Mouse (Mus musculus): ENCODE data around the gene Dusp3.

Gene Dusp3

DNA sequence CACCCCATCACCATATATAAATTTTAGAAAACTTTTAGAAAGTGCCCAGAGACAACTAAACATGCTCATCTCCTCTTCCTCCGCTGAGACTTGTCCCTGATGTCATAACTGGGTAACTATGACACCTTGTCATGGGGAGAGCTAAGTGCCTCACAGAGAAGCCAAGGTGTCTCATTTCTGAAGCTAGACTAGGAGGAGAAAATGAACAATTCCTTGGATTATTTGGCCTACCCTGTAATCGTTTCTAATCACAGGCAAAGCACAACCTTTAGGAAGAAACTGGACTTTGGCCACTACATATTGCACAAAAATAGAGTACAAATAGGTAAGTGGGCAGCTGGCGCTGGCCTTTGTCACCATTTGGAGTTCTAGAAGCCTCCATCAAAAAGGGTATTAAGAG is at the start of gene Dusp3:
Dusp3 (minus strand) TSS at position 101 of the 400 bp plus-strand sequence.
- no peak for DNase-seq (ENCODE audit: low spot score in 2 of 2)

DNA sequence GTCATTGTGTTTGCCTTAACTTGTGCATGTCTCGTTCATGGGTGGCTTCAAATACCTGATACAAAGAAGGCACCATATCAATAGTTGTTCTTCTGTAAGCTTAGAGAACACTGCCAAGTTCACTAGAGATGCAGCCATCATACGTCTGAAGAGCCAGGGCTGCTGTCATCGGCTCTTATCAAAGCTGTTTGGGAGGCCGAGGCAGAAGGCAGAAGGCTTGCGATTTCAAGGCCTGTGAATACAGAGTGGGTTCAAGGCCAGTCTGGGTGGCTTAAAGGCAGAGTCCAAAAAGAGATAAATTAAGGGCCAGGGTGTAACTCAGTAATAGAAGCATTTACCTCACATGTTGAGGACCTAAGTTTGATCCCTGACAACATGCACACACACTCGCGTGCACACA is 49.5 kb upstream of the Dusp3 start:
- no peak for DNase-seq (ENCODE audit: low spot score in 2 of 2)

DNA sequence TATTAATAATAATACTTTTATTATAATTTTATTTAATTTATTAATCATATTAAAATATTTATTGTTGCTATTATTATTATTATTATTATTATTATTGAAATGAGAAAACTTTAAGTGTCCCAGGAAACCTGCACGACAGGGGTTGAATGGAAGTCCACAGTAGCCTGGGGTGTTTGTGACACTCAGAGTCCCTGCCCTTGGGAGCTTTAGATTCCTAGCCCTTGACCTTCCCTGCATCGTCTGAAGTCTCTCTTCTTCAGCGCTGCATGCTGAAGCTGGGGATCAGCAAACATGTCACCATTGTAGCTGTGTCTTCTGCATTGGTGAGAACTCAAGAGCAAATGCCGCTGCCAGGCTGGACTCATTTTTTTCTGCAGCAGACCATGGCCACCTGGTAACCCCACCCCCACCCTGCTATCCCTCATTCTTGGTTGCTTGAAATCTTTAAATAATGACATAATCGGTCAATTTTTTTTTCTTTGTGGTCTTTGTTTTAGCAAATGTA is 48.7 kb upstream of the Dusp3 start:
- no peak for DNase-seq (ENCODE audit: low spot score in 2 of 2)

DNA sequence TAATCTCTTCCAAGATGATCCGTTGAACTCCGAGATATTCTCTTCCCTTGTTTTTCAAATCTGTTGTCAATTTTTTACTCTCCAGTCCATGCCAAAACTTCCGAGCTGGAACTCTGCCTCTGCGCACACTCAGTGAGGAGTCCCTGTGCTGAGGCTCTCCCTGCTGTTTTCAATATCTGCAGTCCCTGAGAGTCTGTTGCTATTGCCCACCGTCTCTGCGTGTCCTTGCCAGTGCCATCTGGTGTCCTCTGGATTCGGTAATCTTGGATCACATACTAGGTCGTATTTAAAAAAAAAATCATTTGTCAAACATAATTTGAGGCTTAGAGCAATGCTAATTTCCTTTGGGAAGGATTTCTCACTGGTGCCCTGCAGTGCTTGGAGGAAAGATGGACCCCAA is 48.1 kb upstream of the Dusp3 start:
- DNase-seq (ENCODE audit: low spot score in 2 of 2) = peak in 1 of 2 experiments; percentile 59

DNA sequence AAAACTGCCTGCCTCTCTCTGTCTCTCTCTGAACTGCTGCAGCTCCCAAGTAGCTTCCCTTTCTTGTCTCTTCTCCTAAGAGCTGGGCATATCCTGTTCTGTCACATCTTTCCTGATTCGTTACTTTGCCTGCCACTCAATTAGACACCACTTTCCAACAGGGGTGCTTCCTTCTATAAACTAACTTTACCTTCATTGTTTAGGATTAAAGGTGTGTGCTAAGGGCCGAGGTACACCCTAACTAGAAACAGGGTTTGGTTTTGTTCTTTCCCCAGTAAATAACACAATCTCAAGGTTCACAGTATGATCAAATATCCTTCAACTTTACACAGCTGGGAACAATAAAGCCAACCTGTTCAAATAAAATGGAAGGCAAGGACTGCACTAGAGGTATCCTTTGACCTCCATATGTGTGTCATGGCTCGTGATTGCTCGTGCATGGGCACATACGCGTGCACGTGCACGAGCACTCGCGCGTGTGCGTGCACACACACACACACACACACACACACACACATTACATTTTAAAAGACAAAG is 46.3 kb upstream of the Dusp3 start:
- DNase-seq (ENCODE audit: low spot score in 2 of 2) = no peak

DNA sequence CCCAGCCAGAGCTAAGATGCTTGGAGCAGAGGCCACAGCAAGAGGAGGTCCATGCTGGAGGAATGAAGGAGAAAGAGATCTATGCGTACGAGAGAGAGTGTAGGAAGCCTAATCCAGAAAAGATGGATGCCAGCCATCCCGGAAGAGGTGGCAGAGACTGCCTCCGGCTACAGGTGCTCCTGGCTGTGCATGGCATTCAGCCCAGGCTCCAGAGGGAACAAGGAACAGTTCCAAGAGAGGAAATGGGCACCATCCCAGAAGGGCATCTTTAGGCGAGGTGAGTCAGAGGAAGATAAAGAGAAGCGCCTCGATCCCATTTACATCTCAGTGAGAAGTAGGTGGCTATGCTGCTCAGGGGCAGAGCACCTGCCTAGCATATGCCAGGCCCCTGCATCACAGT is 44.3 kb upstream of the Dusp3 start:
- DNase-seq (ENCODE audit: low spot score in 2 of 2) = no peak

DNA sequence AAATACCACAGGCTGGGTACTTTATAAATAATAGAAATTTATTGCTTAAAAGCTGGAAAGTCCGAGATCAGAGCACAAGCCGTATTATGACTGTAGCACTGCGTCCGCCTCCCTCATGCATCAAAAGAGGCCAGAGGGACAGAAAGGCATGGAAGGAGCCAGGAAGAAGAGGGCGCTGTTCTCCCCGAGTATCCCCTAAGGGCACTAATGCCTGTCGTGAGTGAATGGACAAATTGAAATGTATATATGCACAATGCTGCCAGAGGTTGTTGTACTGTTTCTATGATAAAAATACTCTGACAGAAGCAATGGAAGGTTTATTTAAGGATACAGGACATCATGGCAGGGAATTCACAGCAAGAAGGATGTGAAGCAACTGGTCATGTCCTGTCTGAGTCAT is 43.2 kb upstream of the Dusp3 start:
- DNase-seq (ENCODE audit: low spot score in 2 of 2) = no peak

DNA sequence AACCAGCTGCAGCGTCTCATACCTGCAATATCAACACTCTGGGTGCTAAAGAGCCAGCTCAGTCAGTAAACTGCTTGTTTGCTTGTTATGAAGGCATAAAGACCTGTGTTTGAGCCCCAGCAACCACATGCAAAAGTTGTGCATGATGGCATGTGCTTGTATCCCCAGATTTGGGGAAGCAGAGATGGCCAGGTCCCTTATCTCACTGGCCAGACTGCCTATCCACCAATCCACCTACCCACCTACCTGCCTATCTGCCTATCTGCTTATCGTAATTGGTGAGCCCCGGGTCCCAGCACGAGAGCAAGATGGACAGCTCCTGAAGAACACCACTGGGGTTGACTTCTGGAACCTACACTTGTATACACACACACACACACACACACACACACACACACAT is 42.5 kb upstream of the Dusp3 start:
- DNase-seq (ENCODE audit: low spot score in 2 of 2) = no peak

DNA sequence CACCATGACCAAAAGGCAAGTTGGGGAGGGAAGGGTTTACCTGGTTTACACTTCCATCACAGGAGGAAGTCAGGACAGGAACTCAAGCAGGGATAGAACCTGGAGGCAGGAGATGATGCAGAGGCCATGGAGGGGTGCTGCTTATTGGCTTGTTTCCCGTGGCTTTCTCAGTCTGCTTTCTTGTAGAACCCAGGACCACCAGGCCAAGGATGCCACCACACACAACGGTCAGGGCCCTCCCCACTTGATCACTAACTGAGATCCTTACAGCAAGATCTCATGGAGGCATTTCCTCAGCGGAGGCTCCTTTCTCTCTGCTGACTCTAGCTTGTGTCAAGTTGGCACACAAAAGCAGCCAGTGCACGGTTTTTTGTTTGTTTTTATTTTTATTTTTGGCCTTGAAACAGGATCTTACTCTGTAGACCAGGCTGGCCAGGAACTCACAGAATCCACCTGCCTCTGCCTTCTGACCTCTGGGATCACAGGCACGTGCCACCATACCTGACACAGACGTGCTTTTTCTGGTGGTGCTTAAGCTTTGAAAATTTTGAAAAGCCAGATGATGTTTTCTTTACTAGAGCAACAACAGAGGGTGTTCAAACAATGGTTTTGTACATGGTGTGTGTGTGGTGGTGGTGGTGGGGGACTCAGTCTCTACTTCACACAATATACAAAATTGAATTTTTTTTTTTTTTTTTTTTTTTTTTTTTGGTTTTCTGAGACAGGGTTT is 41.4 kb upstream of the Dusp3 start, which contains the start of gene Mpp3:
Mpp3 (minus strand) TSS at position 375 of the 730 bp plus-strand sequence.
- DNase-seq (ENCODE audit: low spot score in 2 of 2) = no peak

DNA sequence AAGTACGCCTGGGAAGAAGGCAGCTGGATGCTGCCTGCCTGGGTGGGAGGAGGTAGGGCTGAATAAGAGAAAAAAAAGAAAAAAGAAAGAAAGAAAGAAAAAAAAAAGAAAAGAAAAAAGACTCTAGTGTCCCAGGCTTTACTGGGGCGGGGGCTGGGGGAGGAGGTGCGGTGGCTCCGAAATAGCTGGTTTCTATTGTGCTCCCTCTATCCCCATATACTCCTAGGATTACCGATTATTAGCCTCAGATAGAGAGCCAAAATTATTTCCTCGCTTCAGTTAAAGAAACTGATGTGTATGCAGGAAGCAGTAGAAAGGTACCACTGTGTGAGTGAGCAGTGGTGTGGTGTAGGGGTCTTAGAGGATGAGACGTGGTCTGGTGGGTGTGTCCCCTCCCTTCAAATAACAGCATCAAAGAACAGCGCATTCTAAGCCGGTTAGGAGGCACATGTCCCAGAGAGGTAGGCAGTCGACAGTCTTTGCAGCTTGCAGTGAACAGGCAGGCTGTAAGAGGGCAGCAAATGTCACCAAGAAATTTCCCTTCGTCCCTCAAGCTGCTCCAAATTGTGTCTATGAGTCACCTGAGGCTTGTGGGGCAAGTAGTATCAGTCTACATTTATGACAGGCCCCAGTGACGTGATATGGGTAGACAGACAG is 40.7 kb upstream of the Dusp3 start:
- no peak for DNase-seq (ENCODE audit: low spot score in 2 of 2)

DNA sequence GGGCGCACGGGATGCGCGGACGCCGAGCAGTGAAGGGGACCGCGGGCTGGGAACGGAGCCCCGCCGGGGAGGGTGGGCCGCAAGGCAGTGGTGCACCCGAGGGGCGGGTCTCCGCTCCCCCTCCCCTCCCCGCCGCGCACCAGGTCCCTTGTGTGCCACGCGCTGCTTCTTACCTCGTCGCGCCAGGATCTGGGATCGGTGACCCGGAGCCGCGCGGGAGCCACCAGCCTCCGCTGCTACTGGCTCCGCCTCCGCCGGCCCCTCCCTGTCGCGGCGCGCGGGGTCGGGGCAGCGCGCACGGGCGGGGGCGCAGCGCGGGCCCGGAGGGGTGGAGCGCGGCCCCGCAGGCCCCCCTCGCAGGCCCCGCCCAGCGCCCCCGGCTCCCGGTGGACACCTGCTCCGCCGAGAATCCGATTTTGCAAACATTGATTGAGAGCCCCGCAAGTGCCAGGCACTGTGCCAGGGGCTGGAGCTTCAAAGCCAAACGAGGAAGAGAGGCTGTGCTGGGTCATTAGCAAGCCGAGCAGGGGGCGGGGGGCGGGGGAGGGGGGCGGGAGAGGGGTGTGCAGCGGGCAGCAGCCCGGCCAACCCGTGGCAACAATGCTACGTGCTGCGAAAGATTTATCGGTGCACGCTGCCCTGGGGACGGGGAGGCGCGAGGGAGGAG is 40.0 kb upstream of the Dusp3 start:
- peak; percentile 79 to 80 for DNase-seq (ENCODE audit: low spot score in 2 of 2)

DNA sequence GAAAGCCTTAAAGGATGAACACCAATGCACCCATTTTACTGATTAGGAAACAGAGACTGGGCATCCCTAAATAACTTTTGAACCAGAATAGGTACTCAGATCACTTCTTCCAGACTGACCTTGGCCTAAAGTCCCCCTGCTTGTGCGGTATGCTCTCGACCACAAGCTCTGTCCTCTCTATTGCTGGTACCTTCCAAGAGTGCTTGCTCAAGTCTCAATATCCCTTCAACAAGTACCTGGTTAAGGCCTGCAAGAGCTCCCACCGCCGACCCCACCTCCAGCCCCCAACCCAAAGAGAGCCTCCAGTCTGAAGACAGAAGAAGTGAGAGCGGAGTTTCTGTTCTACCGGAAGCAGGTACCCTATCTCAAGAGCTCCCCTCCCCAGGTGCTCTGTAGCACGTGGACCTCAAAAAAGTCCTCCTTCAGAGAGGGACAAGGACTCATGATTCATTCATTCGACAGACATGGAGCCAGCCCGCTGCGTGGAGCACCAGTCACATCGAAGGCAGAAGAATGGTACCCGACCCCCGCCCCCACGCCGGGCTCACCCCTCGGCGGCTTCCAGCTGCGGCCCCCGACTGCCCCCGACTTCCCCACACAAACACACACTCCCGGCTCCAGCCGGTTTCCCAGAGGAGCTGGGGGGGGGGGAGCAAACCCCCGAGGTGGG is 39.3 kb upstream of the Dusp3 start:
- DNase-seq (ENCODE audit: low spot score in 2 of 2) = peak; percentile 50 to 62

DNA sequence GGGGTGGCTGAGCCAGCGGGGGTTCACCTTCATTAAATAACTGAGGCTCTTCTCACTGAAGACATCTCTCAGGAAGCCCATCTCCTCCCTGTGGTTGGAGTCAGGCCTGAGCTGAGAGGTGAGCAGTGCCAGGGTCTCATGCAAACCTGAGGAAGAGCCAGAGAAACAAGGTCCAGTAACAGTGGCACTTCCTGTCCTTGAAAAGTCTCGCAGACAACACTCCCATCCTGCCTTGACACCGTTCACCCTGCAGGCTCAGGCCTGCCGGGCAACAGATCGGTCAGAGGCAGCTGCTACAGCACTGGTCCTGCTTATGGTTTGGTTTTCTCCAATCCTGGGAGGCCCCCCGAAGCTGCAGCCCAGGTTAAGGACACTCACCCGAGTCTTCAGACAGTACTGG is 38.5 kb upstream of the Dusp3 start:
- no peak for DNase-seq (ENCODE audit: low spot score in 2 of 2)

DNA sequence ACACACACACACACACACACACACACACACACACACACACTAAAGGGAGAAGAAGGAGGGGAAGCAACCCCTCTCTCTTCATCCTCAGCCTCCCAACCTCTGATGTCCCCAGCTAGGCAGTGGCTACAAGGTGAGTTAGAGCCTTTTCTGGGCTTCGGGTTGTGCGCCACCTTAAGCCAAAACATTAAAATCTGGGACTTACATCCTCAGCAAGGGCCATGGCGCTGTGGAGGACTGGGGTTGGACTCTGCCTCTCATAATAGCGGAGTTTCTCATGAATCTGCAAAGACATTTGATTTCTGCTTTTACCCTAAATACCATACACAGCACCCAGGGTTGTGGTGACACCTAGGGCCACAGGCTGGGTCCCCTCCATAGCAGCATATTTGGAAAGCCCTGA is 38.1 kb upstream of the Dusp3 start:
- DNase-seq (ENCODE audit: low spot score in 2 of 2) = no peak

DNA sequence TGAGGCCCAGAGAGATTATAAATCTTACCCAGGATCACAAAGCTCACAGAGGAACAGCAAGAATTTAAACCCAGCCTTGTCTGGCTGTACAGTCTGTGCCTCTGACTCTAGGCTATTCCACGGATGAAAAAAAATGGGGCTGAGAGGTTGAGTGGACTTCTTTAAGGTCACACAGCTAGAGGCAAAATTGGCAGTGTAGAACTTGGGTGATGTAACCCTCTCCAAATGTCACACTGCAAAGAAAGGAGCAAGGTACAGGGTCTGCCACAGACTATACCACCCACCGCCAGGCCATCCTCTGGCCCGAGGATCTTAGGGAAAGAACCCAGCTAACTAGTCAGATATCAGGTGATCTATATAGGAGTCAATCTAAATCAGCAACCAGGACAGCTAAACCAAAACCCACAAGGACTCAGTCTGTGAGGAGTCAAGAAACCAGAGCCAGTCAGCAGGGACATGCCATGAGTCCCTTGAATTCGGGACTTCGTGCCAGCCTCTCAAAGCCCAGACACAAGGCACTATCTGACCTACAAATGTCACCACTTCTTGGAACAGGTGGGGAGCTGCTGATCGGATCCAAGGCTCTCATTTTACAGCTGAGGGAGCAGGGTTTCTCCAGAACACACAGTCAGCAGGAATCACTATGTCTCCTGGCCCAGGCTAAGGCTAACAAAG is 37.4 kb upstream of the Dusp3 start:
- DNase-seq (ENCODE audit: low spot score in 2 of 2) = no peak

DNA sequence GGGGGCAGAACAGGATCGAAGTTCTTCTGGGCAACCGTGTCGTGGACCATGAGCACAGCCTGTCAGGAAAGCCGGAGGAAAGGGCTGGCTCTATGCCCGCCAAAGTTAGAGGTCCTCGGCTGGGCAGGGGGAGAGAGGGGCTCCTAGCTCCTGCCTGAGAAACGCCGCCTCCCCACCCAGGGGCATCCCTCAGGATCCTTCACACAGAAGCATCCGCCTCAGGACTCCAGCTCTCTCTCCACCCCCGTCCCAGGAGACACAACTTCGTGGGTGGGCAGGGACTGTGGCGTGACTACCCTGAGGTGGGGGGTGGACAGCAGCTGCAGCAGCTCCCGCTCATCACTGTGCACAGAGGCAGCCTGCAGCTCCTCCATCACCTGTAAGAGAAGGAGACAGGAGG is 36.6 kb upstream of the Dusp3 start:
- no peak for DNase-seq (ENCODE audit: low spot score in 2 of 2)

DNA sequence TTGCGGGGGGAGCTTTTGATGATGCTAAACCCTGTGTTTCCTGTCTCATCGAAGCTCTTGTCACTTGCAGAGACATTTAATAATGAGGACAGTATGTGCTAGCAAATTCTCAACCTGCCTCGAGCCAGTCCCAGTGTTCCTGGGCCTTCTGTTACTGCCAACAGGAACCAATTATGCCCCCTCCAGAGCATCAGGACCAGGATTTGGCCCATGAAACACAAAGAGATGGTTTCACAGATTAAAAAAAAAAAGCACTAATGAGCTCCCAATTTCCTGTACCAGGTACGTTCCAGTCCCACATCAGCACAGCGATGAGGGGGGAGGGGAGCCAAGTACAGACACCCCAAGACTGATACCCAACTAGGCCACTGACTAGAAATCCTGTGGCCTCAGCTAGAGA is 34.4 kb upstream of the Dusp3 start:
- DNase-seq (ENCODE audit: low spot score in 2 of 2) = no peak

DNA sequence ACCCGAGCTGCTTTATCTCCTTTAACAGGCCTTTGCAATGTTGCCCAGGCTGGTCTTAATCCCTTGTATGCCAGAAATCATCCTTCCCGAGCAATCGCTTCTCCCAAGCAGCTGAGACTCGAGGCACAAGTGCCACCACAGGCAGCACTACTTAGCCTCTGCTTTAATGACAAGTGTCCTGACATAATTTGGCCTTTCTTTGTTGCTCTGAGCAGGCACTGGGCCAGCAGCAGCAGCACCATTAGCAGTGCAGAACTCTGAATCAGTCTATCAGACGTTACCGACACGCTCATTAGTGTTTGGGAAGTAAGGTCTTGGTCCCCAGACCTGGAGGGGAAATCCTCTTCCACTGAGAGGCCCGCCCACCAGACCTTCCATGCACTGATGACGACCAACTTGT is 32.9 kb upstream of the Dusp3 start:
- DNase-seq (ENCODE audit: low spot score in 2 of 2) = no peak

DNA sequence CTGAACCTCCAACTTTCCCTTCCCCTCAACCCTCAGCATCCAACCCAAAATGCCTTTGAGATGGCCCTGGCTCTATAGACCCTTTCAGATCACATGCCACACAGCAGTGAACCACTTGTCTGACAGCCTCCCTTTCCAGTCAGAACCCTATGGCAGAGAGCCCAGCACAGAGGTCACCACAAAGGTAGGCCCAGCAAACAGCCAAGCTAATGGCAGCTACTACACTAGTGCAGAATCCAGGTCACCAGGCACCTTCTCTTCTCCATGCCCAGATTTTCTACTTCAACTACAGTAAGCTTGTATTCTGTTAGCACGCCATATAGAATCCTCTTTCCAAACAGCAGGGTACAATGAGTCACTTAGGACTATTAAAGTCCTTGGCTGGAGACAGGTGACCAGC is 29.3 kb upstream of the Dusp3 start:
- no peak for DNase-seq (ENCODE audit: low spot score in 2 of 2)

DNA sequence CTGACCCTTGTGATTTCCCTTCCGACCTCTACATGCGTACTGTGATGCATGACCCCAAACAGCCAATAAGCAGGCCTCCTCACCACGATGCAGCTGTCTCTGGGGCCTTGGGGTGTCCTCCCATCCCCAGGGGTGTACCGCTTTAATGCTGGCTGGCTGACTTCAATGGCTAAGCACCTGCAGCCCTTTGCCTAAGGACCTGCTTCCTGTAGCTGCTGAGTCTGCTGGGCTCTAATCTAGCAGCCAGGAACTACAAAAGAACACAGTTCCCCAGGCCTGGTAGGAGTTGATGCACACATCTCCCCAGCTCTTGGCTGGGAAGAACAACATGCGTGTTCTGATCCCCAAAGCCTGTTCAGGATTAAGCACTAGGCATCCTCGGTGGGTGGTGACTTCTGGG is 28.7 kb upstream of the Dusp3 start:
- DNase-seq (ENCODE audit: low spot score in 2 of 2) = no peak

DNA sequence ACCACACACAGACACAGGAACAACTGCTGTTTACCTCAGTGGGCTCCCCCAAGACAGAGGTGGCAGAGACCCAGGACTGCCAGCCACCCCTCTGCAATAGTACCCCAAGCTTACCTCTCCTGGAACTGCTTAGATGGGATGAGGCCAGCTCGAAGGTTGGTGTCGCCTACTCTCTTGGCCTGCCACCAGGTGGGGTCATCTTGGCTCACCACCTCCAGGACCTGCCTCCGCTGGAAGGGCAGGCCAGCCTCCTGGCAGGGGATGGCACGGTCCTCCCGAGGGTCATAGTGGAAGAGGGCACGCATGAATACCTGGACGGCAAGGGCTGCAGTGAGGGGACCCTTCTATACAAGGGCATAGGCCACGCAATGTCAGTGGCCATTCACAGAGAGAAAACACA is 26.4 kb upstream of the Dusp3 start:
- DNase-seq (ENCODE audit: low spot score in 2 of 2) = no peak
